Mouse (Mus musculus) thymus, adult 2 months (tissue): ENCODE data around the gene Krtap19-5.

ENCODE experiments used
- CTCF ChIP-seq: fragments of 200-500 bp; IDR thresholded peaks from 2 replicates; pipeline ENCODE4 v1.5.1; 2012; ENCODE audit warnings: mild to moderate bottlenecking, control low read depth, low read length, moderate library complexity, borderline replicate concordance; ENCODE audit not compliant: control insufficient read depth, poor library complexity, insufficient read depth; ENCODE audit errors: extremely low read depth
- POLR2A ChIP-seq: fragments of 200-500 bp; IDR thresholded peaks from 2 replicates; pipeline ENCODE4 v1.6.1; 2012; ENCODE audit warnings: mild to moderate bottlenecking, low read length, control low read depth, moderate library complexity; ENCODE audit not compliant: control insufficient read depth, poor library complexity, insufficient read depth; ENCODE audit errors: extremely low read depth

- no peak for TF ChIP-seq CTCF
- no peak for TF ChIP-seq POLR2A
Observed at GRCm38 (mm10) chr16:88932165-88932564, 35.9 kb upstream of the Krtap19-5 start, which contains the start of gene Krtap19-9b.
